Mouse (Mus musculus): Measurements from ENCODE around the gene Myh7.

GRCm38 (mm10) chr14:55025527-55025926 is 31.1 kb upstream of the Myh7 start:
- TF ChIP-seq GATA1 (IDR thresholded peaks at IDR 0.05; ENCODE audit: borderline replicate concordance, low read length), result no peak
- no peak for TF ChIP-seq FLI1 (IDR thresholded peaks at IDR 0.05; ENCODE audit: low read length)
